Mouse (Mus musculus) liver, postnatal 0 days (tissue): ENCODE results near the gene Comp.

Experiments used
- CTCF ChIP-seq: sonication (generic); IDR thresholded peaks from 2 replicates; pipeline ENCODE4 v1.5.1; 2016; ENCODE audit warnings: antibody characterized with exemption, low read depth
- EP300 ChIP-seq: IDR thresholded peaks from 2 replicates; pipeline ENCODE4 v1.6.1; 2016; ENCODE audit warnings: antibody characterized with exemption, low read depth, mild to moderate bottlenecking

GRCm38 (mm10) chr8:70340659-70341058 lies 32.7 kb upstream of the Comp start:
- TF ChIP-seq CTCF (no peak), EP300 (no peak)
